Mouse (Mus musculus) bone marrow, adult 2 months (tissue): Measurements from ENCODE around the gene Cebpg.

Source experiments
- CTCF ChIP-seq: fragments of 200-500 bp; IDR thresholded peaks from 2 replicates; pipeline ENCODE4 v1.5.1; 2011; ENCODE audit warnings: low read length, control low read depth; ENCODE audit not compliant: control insufficient read depth, insufficient read depth
- POLR2A ChIP-seq: fragments of 200-500 bp; IDR thresholded peaks from 2 replicates; pipeline ENCODE4 v1.6.1; 2011; ENCODE audit warnings: low read depth, mild to moderate bottlenecking, control low read depth, low read length, borderline replicate concordance; ENCODE audit not compliant: control insufficient read depth

DNA sequence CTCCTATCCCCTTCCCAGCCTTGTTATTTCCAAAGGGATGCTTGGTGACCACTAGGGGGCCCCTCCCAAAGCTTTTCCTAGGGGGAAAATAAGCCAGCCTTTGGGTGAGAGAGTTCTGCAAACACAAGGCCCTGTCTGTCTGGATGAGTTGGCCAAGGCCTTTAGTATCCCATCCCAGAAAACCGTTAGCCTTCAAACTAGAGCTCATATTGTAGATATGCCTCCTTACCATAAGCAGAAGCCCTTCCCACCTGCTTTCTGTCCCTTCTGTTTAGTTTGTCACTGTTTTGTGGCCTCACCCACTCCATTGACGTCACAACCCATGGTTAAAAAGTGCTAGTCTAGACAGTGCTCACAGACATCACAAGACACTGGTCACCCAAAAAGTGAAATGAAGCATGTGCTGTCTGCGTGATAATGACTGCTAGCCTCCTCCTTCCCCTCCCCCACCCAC, 29.5 kb downstream of the Cebpg start:
- TF ChIP-seq CTCF (no peak), POLR2A (no peak)
